Mouse (Mus musculus): ENCODE results near the gene Nr6a1. TPM values are rescaled to one million over a fixed set of nuclear protein-coding genes. Genes with fewer than 3 reads are reported as not detected.

The Nr6a1 gene
- polyA plus RNA-seq, 1 experiment from 2014 or later: 4.0 TPM

DNA sequence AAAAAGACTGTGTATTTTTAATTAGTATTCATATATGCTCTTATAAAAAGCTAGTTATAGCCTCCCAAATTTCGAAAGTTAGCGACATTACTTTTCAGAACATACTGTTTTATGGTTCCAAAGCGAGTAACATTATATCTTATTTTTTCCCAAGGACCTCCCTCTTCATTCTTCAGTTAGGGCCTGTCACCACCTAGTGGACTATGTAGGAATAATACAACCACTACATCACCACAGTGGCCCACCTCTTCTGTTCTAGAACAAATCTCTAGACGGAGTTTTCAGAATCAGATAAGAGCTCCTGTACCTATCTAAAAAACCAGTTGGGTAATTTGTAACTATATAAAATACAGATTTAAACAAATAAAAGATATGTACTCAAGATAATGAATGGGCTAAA, 63.5 kb downstream of the Nr6a1 start:
- Histone ChIP-seq H3K4me1 (replicated peaks; ENCODE audit: control insufficient read depth, insufficient read depth, low read length) (no peaks in the 10 kb centered on the region), H3K4me2 (replicated peaks) (no peak overlapping the region), H3K27ac (no peak overlapping the region), H3K9ac (no peak overlapping the region), H3K4me3 (replicated peaks; ENCODE audit: low read length) (no peak overlapping the region), H3K27me3 (ENCODE audit: control insufficient read depth, insufficient read depth, low read length) (no peaks in the 10 kb centered on the region), H3K9me3 (ENCODE audit: control insufficient read depth, low read length) (no peaks in the 10 kb centered on the region), H3K36me3 (replicated peaks; ENCODE audit: control insufficient read depth, insufficient read depth) (no peaks in the 10 kb centered on the region; the same call in none of the 2 replicates)
- peak; percentile 76 for DNase-seq (ENCODE audit: low spot score)
- WGBS: 59% methylated on average over 4 of the region's 4 CpGs
- no peak; the same call in 1 of the 2 replicates for ATAC-seq (ENCODE audit: low FRiP score)

DNA sequence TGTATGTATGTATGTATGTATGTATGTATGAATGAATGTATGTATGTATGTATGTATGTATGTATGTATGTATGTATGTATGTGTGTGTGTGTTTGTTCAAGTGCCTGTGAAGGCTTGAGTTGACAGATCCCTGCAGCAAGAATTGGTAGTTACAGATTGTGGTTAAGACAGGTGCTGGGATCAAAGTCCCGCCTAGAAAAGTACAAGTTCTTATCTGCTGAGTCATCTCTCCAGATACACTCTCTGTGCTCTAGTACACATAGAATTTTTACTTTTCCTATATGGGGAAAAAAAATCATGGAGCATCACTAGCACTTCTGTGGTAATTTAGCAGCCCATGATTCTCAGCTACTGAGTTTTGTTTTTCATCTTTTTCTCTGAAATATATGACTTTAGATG, 75.7 kb downstream of the Nr6a1 start:
- Histone ChIP-seq H3K9ac (no peak overlapping the region), H3K27me3 (ENCODE audit: control insufficient read depth, insufficient read depth, low read length) (no peaks in the 10 kb centered on the region), H3K36me3 (replicated peaks; ENCODE audit: control insufficient read depth, insufficient read depth) (peaks cover 15% of the 10 kb centered on the region), H3K27ac (no peak overlapping the region), H3K4me3 (replicated peaks; ENCODE audit: low read length) (no peak overlapping the region), H3K4me2 (replicated peaks) (no peak overlapping the region), H3K9me3 (ENCODE audit: control insufficient read depth, low read length) (no peaks in the 10 kb centered on the region), H3K4me1 (replicated peaks; ENCODE audit: control insufficient read depth, insufficient read depth, low read length) (no peaks in the 10 kb centered on the region)
- no peak for DNase-seq (ENCODE audit: low spot score)
- 90% methylated on average over 1 of the region's 1 CpGs for WGBS
- ATAC-seq (ENCODE audit: low FRiP score): no peak

DNA sequence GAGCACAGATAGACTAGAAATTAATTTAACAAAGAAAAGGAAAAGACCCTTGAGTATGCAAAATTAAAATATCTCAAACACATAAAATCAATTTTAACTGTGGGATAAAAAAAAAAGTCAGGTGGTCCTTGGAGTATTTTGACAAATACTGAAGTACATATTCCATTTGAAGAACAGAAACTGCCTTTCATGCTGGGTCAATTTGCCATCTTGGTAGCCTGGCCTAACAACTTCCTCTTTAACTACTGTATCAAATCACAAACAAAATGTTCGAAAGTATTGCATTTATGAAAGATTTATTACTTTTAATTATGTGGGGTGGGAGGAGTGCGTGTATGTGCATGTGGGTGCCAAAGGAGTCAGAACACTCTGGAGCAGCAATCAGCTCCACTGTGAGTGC, 81.2 kb downstream of the Nr6a1 start:
- Histone ChIP-seq H3K4me3 (replicated peaks; ENCODE audit: low read length) (no peak overlapping the region), H3K4me1 (replicated peaks; ENCODE audit: control insufficient read depth, insufficient read depth, low read length) (no peaks in the 10 kb centered on the region), H3K9me3 (ENCODE audit: control insufficient read depth, low read length) (no peaks in the 10 kb centered on the region), H3K36me3 (replicated peaks; ENCODE audit: control insufficient read depth, insufficient read depth) (no peaks in the 10 kb centered on the region; the same call in 1 of the 2 replicates), H3K27me3 (ENCODE audit: control insufficient read depth, insufficient read depth, low read length) (no peaks in the 10 kb centered on the region), H3K4me2 (replicated peaks) (no peak overlapping the region), H3K9ac (no peak overlapping the region), H3K27ac (no peak overlapping the region)
- ATAC-seq (ENCODE audit: low FRiP score) (no peak), DNase-seq (ENCODE audit: low spot score) (no peak)
- WGBS: 88% methylated on average over 2 of the region's 2 CpGs

DNA sequence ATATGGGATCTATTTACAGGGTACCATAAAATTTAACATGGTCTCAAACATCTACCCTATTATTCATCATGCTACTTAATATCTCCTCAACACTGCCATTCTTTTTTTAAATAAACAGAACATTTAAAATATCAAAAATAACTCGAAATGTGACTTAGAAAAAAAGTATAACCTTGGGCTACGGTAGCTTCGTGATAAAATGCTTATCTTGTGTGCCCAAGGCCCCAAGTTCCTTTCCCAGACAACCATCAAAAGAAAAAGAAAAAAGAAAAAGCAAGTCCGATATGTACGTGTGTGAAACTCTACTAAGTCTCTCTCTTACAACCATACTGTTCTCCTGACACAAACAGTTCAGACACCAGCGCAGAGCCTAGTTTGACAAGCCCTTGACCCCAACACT, 92.0 kb downstream of the Nr6a1 start:
- 92% methylated on average over 6 of the region's 6 CpGs for WGBS
- no peak for ATAC-seq (ENCODE audit: low FRiP score)
- no peaks in the 10 kb centered on the region for H3K4me1 ChIP-seq (replicated peaks; ENCODE audit: control insufficient read depth, insufficient read depth, low read length)
- peaks cover 11% of the 10 kb centered on the region for H3K36me3 ChIP-seq (replicated peaks; ENCODE audit: control insufficient read depth, insufficient read depth)
- H3K27me3 ChIP-seq (ENCODE audit: control insufficient read depth, insufficient read depth, low read length): no peaks in the 10 kb centered on the region
- H3K9me3 ChIP-seq (ENCODE audit: control insufficient read depth, low read length): no peaks in the 10 kb centered on the region
- H3K27ac ChIP-seq: no peak overlapping the region
- no peak overlapping the region for H3K4me3 ChIP-seq (replicated peaks; ENCODE audit: low read length)
- H3K4me2 ChIP-seq (replicated peaks): no peak overlapping the region
- H3K9ac ChIP-seq: no peak overlapping the region
- no peak for DNase-seq (ENCODE audit: low spot score)

DNA sequence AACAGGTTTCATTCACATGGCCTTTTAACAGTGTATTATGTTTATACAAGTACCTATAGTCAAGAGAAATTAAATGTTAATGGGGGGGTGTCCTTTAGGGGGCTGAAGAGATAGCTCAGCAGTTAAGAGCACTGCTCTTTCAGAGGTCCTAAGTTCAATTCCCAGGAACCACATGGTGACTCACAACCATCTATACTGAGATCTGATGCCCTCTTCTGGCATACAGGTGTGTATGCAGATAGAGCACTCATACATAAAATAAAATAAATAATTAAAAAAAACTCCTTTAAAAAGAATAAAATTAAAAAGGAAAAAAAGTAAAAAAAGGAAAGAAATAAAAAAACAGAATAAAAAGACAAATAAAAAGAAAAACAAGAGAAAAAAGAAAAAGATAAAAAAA, 95.5 kb downstream of the Nr6a1 start:
- no peaks in the 10 kb centered on the region for H3K9me3 ChIP-seq (ENCODE audit: control insufficient read depth, low read length)
- no peaks in the 10 kb centered on the region for H3K27me3 ChIP-seq (ENCODE audit: control insufficient read depth, insufficient read depth, low read length)
- ATAC-seq (ENCODE audit: low FRiP score): no peak
- H3K27ac ChIP-seq: no peak overlapping the region
- H3K4me1 ChIP-seq (replicated peaks; ENCODE audit: control insufficient read depth, insufficient read depth, low read length): 0 out of 2 replicates have a peak, but pooled peaks cover 3% of the 10 kb centered on the region
- DNase-seq (ENCODE audit: low spot score): no peak
- no peak overlapping the region for H3K9ac ChIP-seq
- H3K36me3 ChIP-seq (replicated peaks; ENCODE audit: control insufficient read depth, insufficient read depth): peaks cover 4% of the 10 kb centered on the region; the same call in 1 of the 2 replicates
- no peak overlapping the region for H3K4me2 ChIP-seq (replicated peaks)
- no peak overlapping the region for H3K4me3 ChIP-seq (replicated peaks; ENCODE audit: low read length)

DNA sequence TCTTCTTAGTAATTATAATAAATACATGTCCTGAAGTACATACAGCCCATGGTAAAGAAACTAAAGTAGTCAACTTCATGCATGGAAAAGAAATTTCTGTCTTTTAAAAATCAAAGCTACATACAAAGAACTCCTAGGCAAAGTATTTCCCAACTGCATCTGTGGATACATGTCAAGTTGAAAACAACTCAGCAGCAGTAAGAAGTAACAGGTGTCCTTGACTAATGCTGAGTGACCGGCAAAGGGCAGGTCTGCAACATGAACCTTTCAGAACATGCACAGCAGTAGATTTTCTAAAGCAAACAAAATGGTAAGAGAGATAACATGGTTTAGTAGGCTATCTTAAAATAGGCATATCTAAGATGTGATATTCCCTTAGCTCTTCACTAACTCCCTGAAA, 98.0 kb downstream of the Nr6a1 start:
- H3K4me3 ChIP-seq (replicated peaks; ENCODE audit: low read length): no peak overlapping the region
- WGBS: 74% methylated on average over 1 of the region's 1 CpGs
- no peak overlapping the region for H3K9ac ChIP-seq
- H3K27me3 ChIP-seq (ENCODE audit: control insufficient read depth, insufficient read depth, low read length): no peaks in the 10 kb centered on the region
- no peaks in the 10 kb centered on the region for H3K9me3 ChIP-seq (ENCODE audit: control insufficient read depth, low read length)
- ATAC-seq (ENCODE audit: low FRiP score) (no peak), DNase-seq (ENCODE audit: low spot score) (no peak)
- no peaks in the 10 kb centered on the region; the same call in 1 of the 2 replicates for H3K36me3 ChIP-seq (replicated peaks; ENCODE audit: control insufficient read depth, insufficient read depth)
- H3K4me1 ChIP-seq (replicated peaks; ENCODE audit: control insufficient read depth, insufficient read depth, low read length): peaks cover 9% of the 10 kb centered on the region
- no peak overlapping the region for H3K4me2 ChIP-seq (replicated peaks)
- no peak overlapping the region for H3K27ac ChIP-seq

DNA sequence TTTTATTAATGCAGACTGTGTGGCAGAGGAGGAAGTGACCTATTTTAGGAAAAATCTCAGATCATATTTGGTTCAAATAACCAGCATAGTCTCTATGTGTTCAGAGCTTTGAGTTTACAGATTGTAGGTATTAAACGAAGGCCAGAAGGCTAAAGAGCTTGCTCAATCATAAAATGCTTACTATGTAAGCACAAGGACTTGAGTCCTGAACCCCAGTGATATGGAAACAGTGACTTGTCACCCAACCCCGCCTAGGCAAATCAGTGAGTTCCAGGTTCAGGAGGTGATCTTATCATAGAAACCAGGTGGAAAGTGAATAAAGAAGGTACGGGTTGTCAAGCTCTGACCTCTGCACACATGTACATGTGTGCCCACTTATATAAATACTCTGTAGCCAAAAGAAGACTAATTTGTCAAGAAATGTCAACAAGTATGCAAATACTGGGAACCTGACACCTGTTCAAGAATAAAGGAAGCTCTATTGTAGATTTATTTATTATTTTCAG, 99.6 kb downstream of the Nr6a1 start:
- Histone ChIP-seq H3K4me2 (replicated peaks) (no peak overlapping the region), H3K27me3 (ENCODE audit: control insufficient read depth, insufficient read depth, low read length) (no peaks in the 10 kb centered on the region), H3K4me1 (replicated peaks; ENCODE audit: control insufficient read depth, insufficient read depth, low read length) (peaks cover 10% of the 10 kb centered on the region), H3K36me3 (replicated peaks; ENCODE audit: control insufficient read depth, insufficient read depth) (no peaks in the 10 kb centered on the region), H3K27ac (no peak overlapping the region), H3K9ac (no peak overlapping the region), H3K4me3 (replicated peaks; ENCODE audit: low read length) (no peak overlapping the region), H3K9me3 (ENCODE audit: control insufficient read depth, low read length) (no peaks in the 10 kb centered on the region)
- 86% methylated on average over 3 of the region's 3 CpGs for WGBS
- ATAC-seq (ENCODE audit: low FRiP score) (no peak), DNase-seq (ENCODE audit: low spot score) (no peak)

DNA sequence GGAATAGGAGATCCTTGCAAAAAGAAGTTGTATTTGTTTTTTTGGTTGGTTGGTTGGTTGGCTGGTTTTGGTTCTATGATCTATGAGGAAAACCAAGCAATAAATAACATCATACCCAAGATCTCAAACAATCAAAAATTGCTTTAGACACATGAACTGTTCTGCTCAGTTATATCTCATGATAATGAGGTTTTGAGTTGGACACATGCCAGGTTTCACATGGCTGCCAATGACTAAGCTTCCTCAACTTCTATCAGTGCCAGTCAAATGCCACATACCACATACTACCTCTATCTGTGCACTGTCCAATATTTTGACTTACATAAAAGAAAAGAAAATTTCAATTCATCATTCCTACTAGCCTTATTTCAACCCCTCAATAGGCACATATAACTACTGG, 101.3 kb downstream of the Nr6a1 start:
- H3K27me3 ChIP-seq (ENCODE audit: control insufficient read depth, insufficient read depth, low read length): no peaks in the 10 kb centered on the region
- H3K9ac ChIP-seq: no peak overlapping the region
- H3K9me3 ChIP-seq (ENCODE audit: control insufficient read depth, low read length): no peaks in the 10 kb centered on the region
- H3K4me1 ChIP-seq (replicated peaks; ENCODE audit: control insufficient read depth, insufficient read depth, low read length): peaks cover 16% of the 10 kb centered on the region
- H3K36me3 ChIP-seq (replicated peaks; ENCODE audit: control insufficient read depth, insufficient read depth): no peaks in the 10 kb centered on the region
- no peak overlapping the region; the same call in 1 of the 2 replicates for H3K4me3 ChIP-seq (replicated peaks; ENCODE audit: low read length)
- H3K4me2 ChIP-seq (replicated peaks): peak overlapping the region; percentile 42
- ATAC-seq (ENCODE audit: low FRiP score): no peak
- H3K27ac ChIP-seq: 0 out of 2 replicates have a peak overlapping the region, but pooled peaks have one; percentile 32
- peak; percentile 42 for DNase-seq (ENCODE audit: low spot score)

DNA sequence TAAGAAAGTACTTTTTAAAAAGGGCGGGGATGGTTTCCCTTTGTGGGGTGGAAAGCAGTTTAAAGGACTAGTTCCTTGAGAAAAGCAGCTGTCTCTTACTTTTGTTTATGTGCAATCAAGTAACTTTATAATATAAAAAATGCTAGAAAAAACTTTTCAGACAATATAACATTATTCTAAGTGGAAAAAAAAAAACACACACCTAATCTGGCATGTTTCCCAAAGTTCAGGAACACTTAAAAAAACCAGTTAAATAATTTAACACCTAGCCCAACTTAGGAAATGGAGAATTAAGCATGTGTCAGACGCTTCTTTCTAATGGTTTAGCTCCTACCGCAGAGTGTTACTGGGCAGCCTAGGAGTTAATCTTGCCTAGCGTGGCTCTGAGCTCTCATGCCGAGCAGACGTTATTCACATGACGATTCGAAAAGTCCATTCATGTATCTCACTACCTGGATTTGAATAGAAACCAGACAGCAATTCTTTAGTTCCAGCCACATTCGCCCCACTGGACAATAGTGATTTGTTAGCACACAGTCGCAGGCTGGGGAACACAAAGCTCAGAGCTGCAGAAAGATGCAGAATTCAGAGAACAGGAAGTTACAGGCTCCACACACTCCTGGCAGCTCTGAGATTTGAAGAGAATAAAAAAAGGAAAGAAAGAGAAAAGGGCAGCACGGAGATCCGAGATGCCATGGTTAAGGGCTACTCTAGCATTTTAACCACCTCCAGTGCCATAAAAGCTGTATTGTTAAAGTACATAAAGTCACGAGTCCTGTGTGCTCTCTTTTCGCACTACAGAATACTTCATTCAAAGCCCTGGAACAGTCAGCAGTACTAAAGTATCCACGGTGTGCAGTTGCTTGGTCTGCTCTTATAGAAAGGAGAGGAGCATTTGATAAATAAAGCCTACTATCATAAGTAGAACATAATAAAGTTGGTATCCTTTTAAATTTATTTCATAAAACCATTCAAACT, 102.4 kb downstream of the Nr6a1 start:
- peak overlapping the region; percentile 87 for H3K9ac ChIP-seq
- WGBS: 2% methylated on average over 15 of the region's 15 CpGs
- peaks cover 16% of the 10 kb centered on the region for H3K4me1 ChIP-seq (replicated peaks; ENCODE audit: control insufficient read depth, insufficient read depth, low read length)
- H3K36me3 ChIP-seq (replicated peaks; ENCODE audit: control insufficient read depth, insufficient read depth): no peaks in the 10 kb centered on the region
- H3K27ac ChIP-seq: peak overlapping the region; percentile 97
- H3K9me3 ChIP-seq (ENCODE audit: control insufficient read depth, low read length): no peaks in the 10 kb centered on the region
- ATAC-seq (ENCODE audit: low FRiP score): peak; percentile 46; the same call in 1 of the 2 replicates
- H3K27me3 ChIP-seq (ENCODE audit: control insufficient read depth, insufficient read depth, low read length): no peaks in the 10 kb centered on the region
- peak; percentile 65 for DNase-seq (ENCODE audit: low spot score)
- peak overlapping the region; percentile 59 for H3K4me3 ChIP-seq (replicated peaks; ENCODE audit: low read length)
- H3K4me2 ChIP-seq (replicated peaks): peak overlapping the region; percentile 66

Data from hindbrain, embryonic 14.5 days (tissue).